Mouse (Mus musculus) kidney, adult 10 weeks (tissue): Measurements from ENCODE around the gene Gm732. TPM values are rescaled to one million over a fixed set of nuclear protein-coding genes. Genes with fewer than 3 reads are reported as not detected.

Source experiments
- polyA plus RNA-seq: library from polyadenylated mRNA; stranded (reverse); fragments of 350-450 nt; fragmentation: Illumina TruSeq; extraction: RNeasy Lipid Tissue Mini Kit (QIAGEN cat#74804); gene quantifications from one replicate; pipeline ENCODE4 v1.2.3, GENCODE M21; 2014; ENCODE audit warnings: low read depth, low replicate concordance

Gm732 gene
- polyA plus RNA-seq, result not detected

DNA sequence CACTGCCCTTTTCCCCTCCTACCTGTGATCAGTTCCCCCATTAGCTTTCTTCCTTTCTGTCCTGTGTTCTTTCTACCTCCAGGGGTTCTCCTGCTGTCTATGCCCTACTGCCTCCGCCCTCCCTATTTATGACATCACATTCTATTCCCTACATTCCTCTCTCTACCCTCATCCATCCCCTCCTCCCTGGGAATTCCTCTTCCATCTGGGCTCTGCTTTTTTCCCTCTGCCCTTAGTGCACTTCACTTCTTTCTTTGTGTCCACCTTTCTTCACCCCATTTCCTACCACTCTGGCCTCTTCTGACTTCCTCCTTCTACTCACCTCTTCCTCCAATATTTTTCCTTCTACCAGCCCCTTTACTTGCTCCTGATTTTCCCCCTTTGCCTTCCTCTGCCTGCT is at the start of gene Gm732:
Gene Gm732, minus strand, starts transcription at position 101 of the 400 bp plus-strand sequence.

Other genes starting within 250 kb of the Gm732 start
- gene Tent5d, start 155.9 kb downstream of the Gm732 start, polyA plus RNA-seq, result not detected
- 34.9 TPM for gene 2610002M06Rik, start 132.1 kb downstream of the Gm732 start, polyA plus RNA-seq